ENCODE assay signal across 17 mouse cellular contexts in genomic region chr4:128817011-128817410, GRCm38 (mm10).
"Had no signal": no experiment of that assay in that cellular context is flagged by ENCODE, and none has a peak within 500 bp of the region (broad histone marks: within the 10 kb centered on the region; RNA-seq: fewer than 3 reads in every experiment).

No protein-coding gene starts in this region.

- H3K9me3 ChIP-seq: midbrain, embryonic 10.5 days; neural tube, embryonic 13.5 days; neural tube, embryonic 15.5 days had no signal

- H3K4me2 ChIP-seq: neural tube, embryonic 13.5 days; neural tube, embryonic 15.5 days had no signal

- H3K36me3 ChIP-seq: midbrain, embryonic 10.5 days; neural tube, embryonic 13.5 days; neural tube, embryonic 15.5 days had no signal

- H3K27me3 ChIP-seq: neural tube, embryonic 13.5 days; neural tube, embryonic 15.5 days had no signal

- DNase-seq: lung, adult 18-20 months; lung, embryonic 14.5 days; lung, postnatal 10 days; lung, postnatal 4 days; midbrain, embryonic 14.5 days; right cerebral cortex, adult 18-20 months; right cerebral cortex, postnatal 25 days; right cerebral cortex, postnatal 4 days; spleen, adult 18-20 months; thymus, adult 18-20 months; thymus, postnatal 14 days; thymus, postnatal 36 days had no signal

- H3K4me3 ChIP-seq: midbrain, embryonic 10.5 days; myocyte; neural tube, embryonic 13.5 days; neural tube, embryonic 15.5 days had no signal

- ATAC-seq: midbrain, embryonic 16.5 days had no signal

- H3K9ac ChIP-seq: neural tube, embryonic 13.5 days; neural tube, embryonic 15.5 days had no signal

- H3K27ac ChIP-seq: midbrain, embryonic 10.5 days; neural tube, embryonic 15.5 days had no signal
